Mouse (Mus musculus): Measurements from ENCODE around the gene Sumo1. TPM values are rescaled to one million over a fixed set of nuclear protein-coding genes. Genes with fewer than 3 reads are reported as not detected.

Gene Sumo1
- polyA plus RNA-seq, 1 experiment from 2014 or later: 354 TPM

GRCm38 (mm10) chr1:59594586-59595266 lies 75.9 kb downstream of the Sumo1 start:
- DNase-seq (ENCODE audit: low spot score) (no peak), ATAC-seq (ENCODE audit: low read depth) (no peak)
- H3K9ac ChIP-seq (ENCODE audit: low read depth, low read length): no peak overlapping the region
- no peak overlapping the region for H3K4me2 ChIP-seq (ENCODE audit: low read depth, low read length)
- no peak overlapping the region for H3K4me3 ChIP-seq (ENCODE audit: low read depth, low read length)
- H3K4me1 ChIP-seq (ENCODE audit: control insufficient read depth, insufficient read depth, low read length): peaks cover 10% of the 10 kb centered on the region
- H3K27me3 ChIP-seq (replicated peaks; ENCODE audit: control insufficient read depth, insufficient read depth, low read length): peaks cover 24% of the 10 kb centered on the region
- H3K27ac ChIP-seq (replicated peaks; ENCODE audit: low read depth, low read length): no peak overlapping the region
- H3K36me3 ChIP-seq (ENCODE audit: control insufficient read depth, insufficient read depth, low read length): no peaks in the 10 kb centered on the region
- H3K9me3 ChIP-seq (ENCODE audit: control insufficient read depth, low read length): no peaks in the 10 kb centered on the region
- 65% methylated on average over 11 of the region's 11 CpGs for WGBS

- DNase-seq (ENCODE audit: low spot score): no peak
- Histone ChIP-seq H3K4me2 (ENCODE audit: low read depth, low read length) (no peak overlapping the region), H3K9ac (ENCODE audit: low read depth, low read length) (no peak overlapping the region), H3K4me3 (ENCODE audit: low read depth, low read length) (no peak overlapping the region), H3K27me3 (replicated peaks; ENCODE audit: control insufficient read depth, insufficient read depth, low read length) (peaks cover 24% of the 10 kb centered on the region), H3K4me1 (ENCODE audit: control insufficient read depth, insufficient read depth, low read length) (peaks cover 10% of the 10 kb centered on the region), H3K9me3 (ENCODE audit: control insufficient read depth, low read length) (no peaks in the 10 kb centered on the region), H3K36me3 (ENCODE audit: control insufficient read depth, insufficient read depth, low read length) (no peaks in the 10 kb centered on the region), H3K27ac (replicated peaks; ENCODE audit: low read depth, low read length) (no peak overlapping the region)
- ATAC-seq (ENCODE audit: low read depth): no peak
- WGBS: 73% methylated on average over 2 of the region's 2 CpGs
These were observed 77.0 kb downstream of the Sumo1 start for GRCm38 (mm10) chr1:59593622-59594035.

- H3K4me3 ChIP-seq (ENCODE audit: low read depth, low read length): no peak overlapping the region
- peaks cover 24% of the 10 kb centered on the region for H3K27me3 ChIP-seq (replicated peaks; ENCODE audit: control insufficient read depth, insufficient read depth, low read length)
These were observed 77.8 kb downstream of the Sumo1 start for GRCm38 (mm10) chr1:59592876-59593275.

GRCm38 (mm10) chr1:59592359-59592758 lies 78.3 kb downstream of the Sumo1 start:
- H3K9ac ChIP-seq (ENCODE audit: low read depth, low read length): no peak overlapping the region
- H3K27me3 ChIP-seq (replicated peaks; ENCODE audit: control insufficient read depth, insufficient read depth, low read length): peaks cover 24% of the 10 kb centered on the region
- H3K4me1 ChIP-seq (ENCODE audit: control insufficient read depth, insufficient read depth, low read length): peaks cover 10% of the 10 kb centered on the region
- no peaks in the 10 kb centered on the region for H3K9me3 ChIP-seq (ENCODE audit: control insufficient read depth, low read length)
- peak; percentile 34 for DNase-seq (ENCODE audit: low spot score)
- no peaks in the 10 kb centered on the region for H3K36me3 ChIP-seq (ENCODE audit: control insufficient read depth, insufficient read depth, low read length)
- no peak for ATAC-seq (ENCODE audit: low read depth)
- H3K4me3 ChIP-seq (ENCODE audit: low read depth, low read length): peak overlapping the region; percentile 16; the same call in 1 of the 2 replicates
- peak overlapping the region; percentile 29 for H3K4me2 ChIP-seq (ENCODE audit: low read depth, low read length)
- WGBS: 13% methylated on average over 10 of the region's 10 CpGs
- H3K27ac ChIP-seq (replicated peaks; ENCODE audit: low read depth, low read length): no peak overlapping the region

More at GRCm38 (mm10) chr1:59592876-59593275, 77.8 kb downstream of the Sumo1 start:
- ATAC-seq (ENCODE audit: low read depth) (no peak), DNase-seq (ENCODE audit: low spot score) (no peak)
- no peak overlapping the region for H3K9ac ChIP-seq (ENCODE audit: low read depth, low read length)
- H3K9me3 ChIP-seq (ENCODE audit: control insufficient read depth, low read length): no peaks in the 10 kb centered on the region
- H3K36me3 ChIP-seq (ENCODE audit: control insufficient read depth, insufficient read depth, low read length): no peaks in the 10 kb centered on the region
- no peak overlapping the region for H3K27ac ChIP-seq (replicated peaks; ENCODE audit: low read depth, low read length)
- peaks cover 10% of the 10 kb centered on the region for H3K4me1 ChIP-seq (ENCODE audit: control insufficient read depth, insufficient read depth, low read length)
- peak overlapping the region; percentile 29 for H3K4me2 ChIP-seq (ENCODE audit: low read depth, low read length)
- 22% methylated on average over 12 of the region's 12 CpGs for WGBS

GRCm38 (mm10) chr1:59589271-59589670 lies 81.4 kb downstream of the Sumo1 start:
- Histone ChIP-seq H3K27me3 (replicated peaks; ENCODE audit: control insufficient read depth, insufficient read depth, low read length) (peaks cover 24% of the 10 kb centered on the region), H3K4me3 (ENCODE audit: low read depth, low read length) (no peak overlapping the region), H3K9me3 (ENCODE audit: control insufficient read depth, low read length) (no peaks in the 10 kb centered on the region), H3K27ac (replicated peaks; ENCODE audit: low read depth, low read length) (no peak overlapping the region), H3K9ac (ENCODE audit: low read depth, low read length) (no peak overlapping the region), H3K36me3 (ENCODE audit: control insufficient read depth, insufficient read depth, low read length) (no peaks in the 10 kb centered on the region), H3K4me1 (ENCODE audit: control insufficient read depth, insufficient read depth, low read length) (peaks cover 12% of the 10 kb centered on the region), H3K4me2 (ENCODE audit: low read depth, low read length) (no peak overlapping the region)
- DNase-seq (ENCODE audit: low spot score) (no peak), ATAC-seq (ENCODE audit: low read depth) (no peak)
- 44% methylated on average over 1 of the region's 1 CpGs for WGBS

- H3K36me3 ChIP-seq (ENCODE audit: control insufficient read depth, insufficient read depth, low read length): no peaks in the 10 kb centered on the region
- no peak overlapping the region for H3K27ac ChIP-seq (replicated peaks; ENCODE audit: low read depth, low read length)
- ATAC-seq (ENCODE audit: low read depth) (peak; percentile 75), DNase-seq (ENCODE audit: low spot score) (peak; percentile 51)
- 0 out of 2 replicates have a peak, but pooled peaks cover 2% of the 10 kb centered on the region for H3K4me1 ChIP-seq (ENCODE audit: control insufficient read depth, insufficient read depth, low read length)
- H3K4me2 ChIP-seq (ENCODE audit: low read depth, low read length): peak overlapping the region; percentile 48
- H3K4me3 ChIP-seq (ENCODE audit: low read depth, low read length): peak overlapping the region; percentile 24; the same call in 1 of the 2 replicates
- H3K9me3 ChIP-seq (ENCODE audit: control insufficient read depth, low read length): no peaks in the 10 kb centered on the region
- peak overlapping the region; percentile 47 for H3K9ac ChIP-seq (ENCODE audit: low read depth, low read length)
- H3K27me3 ChIP-seq (replicated peaks; ENCODE audit: control insufficient read depth, insufficient read depth, low read length): no peaks in the 10 kb centered on the region
- WGBS: 13% methylated on average over 18 of the region's 18 CpGs
These were observed 85.8 kb downstream of the Sumo1 start for GRCm38 (mm10) chr1:59584656-59585410.

GRCm38 (mm10) chr1:59580880-59581279 lies 89.8 kb downstream of the Sumo1 start:
- H3K4me2 ChIP-seq (ENCODE audit: low read depth, low read length): no peak overlapping the region
- DNase-seq (ENCODE audit: low spot score) (no peak), ATAC-seq (ENCODE audit: low read depth) (no peak)
- no peak overlapping the region for H3K4me3 ChIP-seq (ENCODE audit: low read depth, low read length)
- H3K9me3 ChIP-seq (ENCODE audit: control insufficient read depth, low read length): no peaks in the 10 kb centered on the region
- WGBS: 82% methylated on average over 3 of the region's 3 CpGs
- no peaks in the 10 kb centered on the region for H3K27me3 ChIP-seq (replicated peaks; ENCODE audit: control insufficient read depth, insufficient read depth, low read length)
- H3K36me3 ChIP-seq (ENCODE audit: control insufficient read depth, insufficient read depth, low read length): no peaks in the 10 kb centered on the region
- no peak overlapping the region for H3K27ac ChIP-seq (replicated peaks; ENCODE audit: low read depth, low read length)
- 0 out of 2 replicates have a peak, but pooled peaks cover 2% of the 10 kb centered on the region for H3K4me1 ChIP-seq (ENCODE audit: control insufficient read depth, insufficient read depth, low read length)
- no peak overlapping the region for H3K9ac ChIP-seq (ENCODE audit: low read depth, low read length)

GRCm38 (mm10) chr1:59580131-59580751 lies 90.4 kb downstream of the Sumo1 start:
- WGBS: 48% methylated on average over 8 of the region's 8 CpGs
- no peaks in the 10 kb centered on the region for H3K9me3 ChIP-seq (ENCODE audit: control insufficient read depth, low read length)
- no peak overlapping the region for H3K27ac ChIP-seq (replicated peaks; ENCODE audit: low read depth, low read length)
- no peak overlapping the region for H3K9ac ChIP-seq (ENCODE audit: low read depth, low read length)
- H3K36me3 ChIP-seq (ENCODE audit: control insufficient read depth, insufficient read depth, low read length): no peaks in the 10 kb centered on the region
- H3K27me3 ChIP-seq (replicated peaks; ENCODE audit: control insufficient read depth, insufficient read depth, low read length): no peaks in the 10 kb centered on the region
- no peak overlapping the region for H3K4me3 ChIP-seq (ENCODE audit: low read depth, low read length)
- no peak for DNase-seq (ENCODE audit: low spot score)
- no peak for ATAC-seq (ENCODE audit: low read depth)
- no peak overlapping the region for H3K4me2 ChIP-seq (ENCODE audit: low read depth, low read length)
- H3K4me1 ChIP-seq (ENCODE audit: control insufficient read depth, insufficient read depth, low read length): peaks cover 5% of the 10 kb centered on the region; the same call in 1 of the 2 replicates
